Mouse (Mus musculus) myocyte (in vitro differentiated cells): ENCODE measurements at regions not wholly inside any gene's neighbourhood (a gene's known extent, or its start where the extent isn't known, plus 50 kb on each side); places are given as distances from the start of the nearest gene placed in this dataset.

ENCODE experiments used
- CEBPB ChIP-seq: IDR thresholded peaks from 2 replicates; pipeline ENCODE4 v1.6.1; 2011; ENCODE audit warnings: mild to moderate bottlenecking, moderate library complexity; ENCODE audit not compliant: poor library complexity, insufficient read depth, severe bottlenecking
- E2F4 ChIP-seq: IDR thresholded peaks from one replicate; pipeline ENCODE4 v1.6.1; 2011; ENCODE audit warnings: mild to moderate bottlenecking, control low read depth, moderate library complexity; ENCODE audit not compliant: insufficient read depth
- MAX ChIP-seq: IDR thresholded peaks from one replicate; pipeline ENCODE4 v1.6.1; 2011; ENCODE audit warnings: low read depth, mild to moderate bottlenecking, control low read depth
- POLR2A ChIP-seq: IDR thresholded peaks from one replicate; pipeline ENCODE4 v1.6.1; 2011; ENCODE audit warnings: low read depth, mild to moderate bottlenecking, control low read depth, moderate library complexity; ENCODE audit not compliant: insufficient read length
- POLR2AphosphoS2 ChIP-seq: IDR thresholded peaks from one replicate; pipeline ENCODE4 v1.6.1; 2011; ENCODE audit warnings: low read depth, control low read depth; ENCODE audit not compliant: insufficient read length
- TCF12 ChIP-seq: IDR thresholded peaks from one replicate; pipeline ENCODE4 v1.6.1; 2011; ENCODE audit warnings: mild to moderate bottlenecking, control low read depth; ENCODE audit not compliant: poor library complexity, insufficient read depth, severe bottlenecking
- USF1 ChIP-seq: IDR thresholded peaks from one replicate; pipeline ENCODE4 v1.6.1; 2011; ENCODE audit warnings: low read depth, mild to moderate bottlenecking, control low read depth, moderate library complexity

DNA sequence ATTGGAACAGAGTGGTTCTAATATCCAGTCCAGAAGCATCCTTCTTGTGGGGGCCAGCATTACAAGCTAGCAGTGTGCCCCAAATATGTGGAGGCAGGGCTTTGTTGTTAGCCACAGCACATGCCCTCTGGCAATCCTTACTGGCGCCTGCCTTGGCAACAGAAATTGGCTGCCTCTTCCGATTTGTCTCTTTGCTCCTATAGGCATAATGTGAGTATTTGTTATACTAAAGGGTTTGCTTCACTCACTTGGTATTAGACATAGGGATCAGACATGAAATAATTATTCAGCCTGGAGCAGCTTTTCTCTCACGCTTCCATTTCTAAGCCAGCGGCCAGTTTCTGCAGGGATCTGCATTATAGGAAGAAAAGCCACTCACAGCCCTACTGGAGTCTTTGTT lies 573.6 kb upstream of the Apob start:
- no peak for TF ChIP-seq POLR2A
- TF ChIP-seq E2F4, result no peak
- no peak for TF ChIP-seq USF1
- no peak for TF ChIP-seq MAX
- TF ChIP-seq CEBPB, result no peak
- TF ChIP-seq POLR2AphosphoS2, result no peak
- no peak for TF ChIP-seq TCF12
